In the genomic region with DNA sequence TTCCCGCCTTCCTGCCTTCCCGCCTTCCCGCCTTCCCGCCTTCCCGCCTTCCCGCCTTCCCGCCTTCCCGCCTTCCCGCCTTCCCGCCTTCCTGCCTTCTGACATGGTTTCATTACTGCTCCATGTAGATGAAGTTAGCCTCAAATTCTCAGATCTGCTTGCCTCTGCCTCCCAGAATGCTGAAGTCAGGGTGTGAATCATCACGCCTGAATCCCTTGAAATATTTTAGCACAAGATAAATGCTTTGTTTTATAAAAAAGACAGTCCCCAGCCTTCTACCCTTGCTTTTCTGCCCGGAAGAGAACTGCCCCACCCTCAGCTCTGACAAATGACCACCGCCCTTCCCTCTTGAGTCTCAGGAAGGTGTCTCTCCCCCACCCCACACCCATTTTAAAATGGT, we compare ENCODE assay signal across 19 mouse cellular contexts.
"Had no signal": no experiment of that assay in that cellular context is flagged by ENCODE, and none has a peak within 500 bp of the region (broad histone marks: within the 10 kb centered on the region; RNA-seq: fewer than 3 reads in every experiment).

No protein-coding gene starts in this region.

- H3K36me3 ChIP-seq: midbrain, embryonic 12.5 days; neural tube, embryonic 13.5 days; neural tube, embryonic 15.5 days had no signal

- H3K9me3 ChIP-seq: midbrain, embryonic 10.5 days; midbrain, embryonic 12.5 days; neural tube, embryonic 13.5 days; neural tube, embryonic 15.5 days had no signal

- ATAC-seq: midbrain, embryonic 16.5 days had no signal

- DNase-seq: lung, adult 18-20 months; lung, embryonic 14.5 days; lung, postnatal 10 days; lung, postnatal 4 days; midbrain, embryonic 14.5 days; retina, postnatal 1 day; right cerebral cortex, adult 18-20 months; right cerebral cortex, postnatal 25 days; right cerebral cortex, postnatal 4 days; spleen, adult 18-20 months; thymus, adult 2 months; thymus, postnatal 25 days; thymus, postnatal 4 days had no signal

- H3K4me1 ChIP-seq: midbrain, embryonic 12.5 days; neural tube, embryonic 13.5 days; neural tube, embryonic 15.5 days had no signal

- H3K27me3 ChIP-seq: midbrain, embryonic 12.5 days; neural tube, embryonic 13.5 days; neural tube, embryonic 15.5 days had no signal

- H3K9ac ChIP-seq: lung, embryonic 14.5 days; midbrain, embryonic 12.5 days; neural tube, embryonic 13.5 days; neural tube, embryonic 15.5 days had no signal

- H3K4me2 ChIP-seq: lung, embryonic 14.5 days; midbrain, embryonic 12.5 days; neural tube, embryonic 13.5 days; neural tube, embryonic 15.5 days had no signal

- H3K4me3 ChIP-seq: midbrain, embryonic 10.5 days; midbrain, embryonic 12.5 days; myocyte; neural tube, embryonic 13.5 days; neural tube, embryonic 15.5 days had no signal

- H3K27ac ChIP-seq: midbrain, embryonic 10.5 days; midbrain, embryonic 12.5 days; neural tube, embryonic 13.5 days; neural tube, embryonic 15.5 days had no signal
